Mouse (Mus musculus): ENCODE results near the gene Olfr639.
"Not testable (repeated sequence)": the region's sequence is repeated elsewhere in the genome, so short reads cannot be mapped to it uniquely, and the experiment has no call there.

The Olfr639 gene

DNA sequence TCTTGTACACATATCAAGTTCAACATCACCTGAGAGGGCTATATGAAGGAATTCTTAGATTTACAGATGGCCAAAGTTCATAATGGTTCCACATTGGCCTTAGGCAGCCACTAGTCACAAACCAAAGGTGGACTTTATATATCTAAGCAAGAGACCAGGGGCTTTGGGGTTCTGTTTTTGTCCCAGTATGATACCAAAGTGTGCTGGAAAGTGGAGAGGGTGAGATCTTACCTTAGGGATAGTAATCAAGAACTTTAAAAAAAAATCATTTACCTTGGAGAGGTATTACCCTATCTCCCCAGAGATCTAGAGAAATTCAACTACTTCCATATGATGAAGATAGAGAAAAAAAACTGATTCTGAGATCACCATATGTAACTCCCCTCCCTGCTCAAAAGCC lies at the start of gene Olfr639:
Gene Olfr639, minus strand, starts transcription at position 101 of the 400 bp plus-strand sequence.
- no peak for DNase-seq (ENCODE audit: inconsistent ontology term)

DNA sequence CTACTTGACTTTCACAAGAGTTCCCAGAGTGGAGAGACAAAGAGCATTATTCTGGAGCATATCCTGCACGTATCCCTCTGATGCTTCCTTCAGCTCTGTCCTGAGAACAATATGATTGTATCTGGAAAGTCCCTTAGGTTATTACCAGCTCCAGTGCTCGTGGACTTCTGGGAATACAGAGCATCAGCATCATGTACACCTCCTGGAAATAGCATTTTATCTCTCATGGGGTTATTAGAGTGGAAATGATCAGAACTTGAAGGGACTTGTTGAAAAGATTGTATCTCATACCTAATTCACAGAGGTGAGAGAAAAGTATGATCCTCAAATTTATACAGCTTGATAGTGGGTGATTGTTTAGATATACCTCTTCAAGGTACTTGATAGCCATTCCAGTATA lies 44.2 kb upstream of the Olfr639 start, which contains the start of gene 4930516K23Rik:
Gene 4930516K23Rik, minus strand, starts transcription at position 101 of the 400 bp plus-strand sequence.
- DNase-seq (ENCODE audit: inconsistent ontology term) = no peak

DNA sequence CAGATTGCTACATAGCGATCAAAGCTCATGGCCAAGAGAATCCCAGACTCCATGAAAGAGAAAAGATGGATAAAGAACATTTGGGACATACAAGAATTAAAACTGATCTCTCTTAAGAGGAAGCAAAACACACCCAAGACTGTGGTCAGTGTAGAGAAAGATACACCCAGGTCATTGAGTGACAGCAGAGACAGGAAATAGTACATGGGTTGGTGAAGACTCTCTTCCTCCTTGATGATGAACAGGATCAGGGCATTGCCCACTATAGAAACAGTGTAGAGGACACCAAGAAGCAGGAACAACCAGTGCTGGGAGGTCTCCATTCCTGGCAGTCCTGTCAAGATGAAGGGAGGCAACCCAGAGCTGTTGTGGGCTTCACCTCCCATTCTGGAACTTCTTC lies 42.1 kb upstream of the Olfr639 start:
- no peak for DNase-seq (ENCODE audit: inconsistent ontology term)

DNA sequence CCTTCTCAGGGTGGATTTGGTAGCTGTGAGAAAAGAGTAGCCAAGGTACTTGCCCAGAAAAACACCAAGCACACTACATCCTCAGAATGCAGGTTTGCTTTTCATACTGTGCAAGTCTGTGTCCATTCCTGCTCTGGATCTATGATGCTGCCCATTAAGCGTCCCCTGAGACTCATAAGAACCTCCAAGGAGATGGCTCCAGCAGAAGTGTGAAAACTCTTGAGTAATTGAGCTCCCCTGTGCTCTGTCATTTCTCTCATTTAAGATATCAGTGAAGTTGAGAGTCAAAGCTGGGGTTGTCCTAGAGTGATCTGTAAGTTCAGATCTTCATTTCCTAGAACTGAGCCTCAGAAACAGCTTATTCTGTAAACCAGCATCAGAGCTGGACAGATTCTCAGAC lies 35.5 kb upstream of the Olfr639 start, which contains the start of gene Olfr642:
Gene Olfr642, minus strand, starts transcription at position 101 of the 400 bp plus-strand sequence.
- no peak for DNase-seq (ENCODE audit: inconsistent ontology term)

DNA sequence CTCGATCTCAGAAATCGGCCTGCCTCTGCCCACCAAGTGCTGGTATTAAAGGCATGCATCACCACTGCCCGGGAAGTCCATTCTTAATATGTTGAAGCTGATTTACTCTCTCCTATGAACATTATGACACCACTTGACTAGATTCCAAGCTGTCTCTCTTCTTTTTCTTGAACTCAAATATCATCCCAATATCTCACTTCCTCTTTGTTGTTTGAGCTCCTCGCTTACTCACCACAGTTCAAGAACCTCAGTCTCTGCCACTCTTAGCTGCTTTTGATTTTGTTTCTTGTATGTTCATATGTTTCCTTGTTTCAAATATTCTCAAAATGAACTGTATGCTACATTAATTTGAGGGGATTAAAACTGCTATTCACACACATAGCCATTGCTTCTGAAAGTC lies 33.6 kb upstream of the Olfr639 start:
- no peak for DNase-seq (ENCODE audit: inconsistent ontology term)

DNA sequence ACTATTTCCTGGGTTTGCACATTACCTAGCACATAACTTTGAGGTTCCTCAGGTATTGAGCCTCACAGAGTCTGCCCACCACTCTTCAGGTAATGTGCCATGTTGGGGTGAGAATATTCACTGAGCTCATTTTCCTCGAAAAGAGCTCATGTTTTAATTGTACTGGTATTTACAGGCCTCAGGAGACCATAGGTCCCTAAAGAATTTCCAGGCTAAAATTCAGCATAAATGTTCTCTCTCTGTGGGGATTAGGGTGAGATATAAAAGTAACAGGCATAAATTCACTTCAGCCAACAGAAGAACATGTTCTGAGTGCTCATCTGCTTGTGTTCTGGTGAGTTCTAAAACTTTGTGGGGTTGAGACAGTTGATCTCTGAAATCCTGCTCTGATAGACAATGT lies 18.0 kb upstream of the Olfr639 start, which contains the start of gene Olfr641:
Gene Olfr641, plus strand, starts transcription at position 301 of the 400 bp plus-strand sequence.
- DNase-seq (ENCODE audit: inconsistent ontology term) = no peak

DNA sequence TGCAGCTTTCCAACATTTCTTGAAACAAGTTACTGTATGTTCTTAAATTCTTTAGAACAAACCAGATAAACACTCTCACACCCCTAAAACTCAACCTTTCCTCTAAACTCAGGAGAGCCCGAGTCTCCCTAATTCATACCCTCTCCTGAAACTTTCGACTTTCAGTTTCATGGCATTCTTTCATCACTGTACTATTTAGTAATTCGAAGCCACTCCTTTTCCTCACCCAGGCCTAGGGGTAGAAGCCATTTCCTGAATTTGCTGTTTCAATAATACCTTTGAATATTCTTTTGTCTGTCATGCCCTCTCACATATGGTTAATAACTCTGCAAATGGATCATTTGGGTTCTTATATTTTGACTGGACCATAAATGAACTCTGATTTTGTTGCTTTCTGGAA lies 9.9 kb upstream of the Olfr639 start:
- no peak for DNase-seq (ENCODE audit: inconsistent ontology term)

DNA sequence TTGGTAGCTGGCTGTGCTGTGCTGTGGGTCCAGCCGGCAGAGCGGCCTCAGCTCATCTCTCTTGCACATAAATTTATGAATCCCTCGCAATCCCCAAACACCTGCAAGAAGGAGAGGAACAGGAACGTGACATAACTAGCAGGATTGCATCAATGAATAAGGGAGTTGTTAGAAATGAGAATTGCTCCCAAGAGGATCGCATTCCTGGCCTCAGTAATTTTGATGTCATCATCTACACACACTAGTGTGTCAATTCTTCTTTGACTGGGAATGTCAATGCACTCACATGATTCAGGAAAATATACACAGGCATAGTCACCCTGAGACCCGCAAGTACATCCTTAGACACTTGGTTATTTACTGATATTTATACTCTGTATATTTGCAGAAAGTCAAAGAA lies 8.4 kb upstream of the Olfr639 start, which contains the start of gene Olfr640:
Gene Olfr640, minus strand, starts transcription at position 101 of the 400 bp plus-strand sequence.
- DNase-seq (ENCODE audit: inconsistent ontology term) = no peak

DNA sequence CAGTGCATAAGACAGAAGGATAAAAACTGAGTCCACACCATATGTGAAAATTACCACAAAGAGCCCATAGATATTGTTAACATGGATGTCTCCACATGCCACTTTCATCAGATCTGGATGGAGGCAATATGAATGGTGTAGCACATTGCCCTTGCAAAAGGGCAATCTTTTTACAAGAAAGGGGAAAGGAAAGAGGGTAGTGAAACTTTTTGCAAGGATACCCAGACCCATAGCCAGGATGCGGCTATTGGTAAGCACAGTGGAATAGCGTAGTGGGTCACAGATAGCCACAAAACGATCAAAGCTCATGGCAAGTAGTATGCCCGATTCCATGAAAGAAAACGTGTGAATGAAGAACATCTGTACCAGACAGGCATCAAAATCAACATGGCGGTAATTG lies 4.5 kb upstream of the Olfr639 start:
- no peak for DNase-seq (ENCODE audit: inconsistent ontology term)

DNA sequence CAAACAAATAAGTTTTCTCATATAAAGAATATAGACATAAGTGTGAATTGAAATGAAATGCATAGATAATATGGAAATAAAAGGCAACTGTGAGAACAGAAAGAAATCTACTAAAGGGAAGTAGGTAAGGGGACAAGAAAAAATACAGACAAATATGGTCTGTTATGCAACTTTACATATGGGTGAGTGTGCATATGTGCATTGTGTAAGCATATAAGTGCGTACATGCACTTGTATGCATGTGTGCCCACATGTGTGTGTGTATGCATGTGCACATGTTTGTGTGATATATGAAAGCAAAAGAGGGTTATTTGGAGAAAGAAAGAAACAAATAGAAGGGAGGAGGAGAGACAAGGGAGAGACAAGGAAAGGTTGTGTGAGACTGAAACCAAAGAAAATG lies 1.9 kb upstream of the Olfr639 start:
- DNase-seq (ENCODE audit: inconsistent ontology term) = no peak

DNA sequence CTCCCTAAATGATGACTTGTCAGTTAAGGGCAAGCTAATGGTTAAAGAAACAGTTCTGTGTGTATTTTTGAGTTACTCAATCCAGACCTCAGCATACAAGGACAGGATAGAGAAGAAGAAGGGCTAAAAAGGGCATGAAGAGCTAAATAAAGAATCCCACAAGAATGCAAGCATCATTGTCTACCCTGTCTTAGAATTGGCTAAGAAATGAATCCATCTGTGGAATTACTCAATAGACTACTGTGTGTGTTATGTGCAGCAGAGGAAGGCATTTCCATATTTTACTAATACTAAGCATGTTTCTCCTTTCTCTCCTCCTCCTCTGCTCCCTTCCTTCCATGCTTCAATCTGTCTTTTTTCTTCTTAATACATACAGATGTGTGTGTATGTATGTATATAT lies 18.0 kb downstream of the Olfr639 start:
- DNase-seq (ENCODE audit: inconsistent ontology term) = no peak

DNA sequence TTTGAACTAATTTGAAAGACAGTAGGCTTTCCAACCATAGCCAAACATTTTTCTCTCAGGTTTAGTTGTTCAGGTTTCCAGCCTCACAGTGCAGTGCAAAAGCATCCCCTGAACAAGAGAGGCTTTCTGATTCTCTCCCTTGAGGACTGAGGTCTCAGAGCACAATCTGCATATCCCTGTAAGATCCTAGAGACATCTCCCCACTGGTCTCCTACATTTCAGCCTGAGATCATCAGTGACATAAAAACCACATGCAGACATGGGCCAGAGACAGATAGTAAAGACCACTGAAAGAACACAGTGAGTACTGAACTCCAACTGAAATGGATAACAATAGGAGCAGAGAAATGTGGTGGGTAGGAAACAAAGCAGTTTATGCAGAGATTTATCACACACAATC lies 18.7 kb downstream of the Olfr639 start, which contains the start of gene Olfr638:
Gene Olfr638, plus strand, starts transcription at position 301 of the 400 bp plus-strand sequence.
- DNase-seq (ENCODE audit: inconsistent ontology term) = no peak

DNA sequence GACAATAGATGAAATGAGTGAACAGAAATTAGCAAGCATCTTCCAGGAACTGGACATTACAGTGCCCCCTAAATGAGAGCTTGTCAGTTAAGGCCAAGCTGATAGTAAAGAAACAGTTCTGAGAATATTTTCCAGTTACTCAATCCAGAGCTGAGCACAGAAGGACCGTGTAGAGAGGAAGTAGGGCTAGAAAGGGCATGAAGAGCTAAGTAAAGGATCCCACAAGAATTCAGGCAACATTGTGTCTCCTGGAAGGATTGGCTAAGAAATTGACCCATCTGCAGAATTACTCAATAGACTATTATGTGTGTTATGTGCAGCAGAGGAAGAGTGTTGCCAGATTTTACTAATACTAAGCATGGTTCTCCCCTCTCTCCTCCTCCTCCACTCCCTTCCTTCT lies 45.3 kb downstream of the Olfr639 start:
- no peak for DNase-seq (ENCODE audit: inconsistent ontology term)

DNA sequence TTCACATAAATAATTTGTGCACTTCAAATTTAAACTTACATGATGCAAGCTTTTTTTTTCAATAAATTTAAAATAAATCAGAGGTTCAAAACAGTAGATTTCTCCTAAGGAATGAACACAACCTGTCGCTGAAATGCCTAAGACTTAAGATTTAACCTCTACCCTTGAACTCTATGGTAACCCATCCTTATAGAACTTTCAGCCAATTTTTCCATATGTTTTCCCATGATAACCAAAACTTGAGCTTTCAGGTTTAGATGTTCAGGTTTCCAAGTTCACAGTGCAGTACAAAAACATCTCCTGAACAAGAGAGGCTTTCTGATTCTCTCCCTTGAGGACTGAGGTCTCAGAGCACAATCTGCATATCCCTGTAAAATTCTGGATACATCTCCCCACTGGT lies 46.3 kb downstream of the Olfr639 start, which contains the start of gene Olfr635:
Gene Olfr635, plus strand, starts transcription at position 301 of the 400 bp plus-strand sequence.
- DNase-seq (ENCODE audit: inconsistent ontology term) = no peak

DNA sequence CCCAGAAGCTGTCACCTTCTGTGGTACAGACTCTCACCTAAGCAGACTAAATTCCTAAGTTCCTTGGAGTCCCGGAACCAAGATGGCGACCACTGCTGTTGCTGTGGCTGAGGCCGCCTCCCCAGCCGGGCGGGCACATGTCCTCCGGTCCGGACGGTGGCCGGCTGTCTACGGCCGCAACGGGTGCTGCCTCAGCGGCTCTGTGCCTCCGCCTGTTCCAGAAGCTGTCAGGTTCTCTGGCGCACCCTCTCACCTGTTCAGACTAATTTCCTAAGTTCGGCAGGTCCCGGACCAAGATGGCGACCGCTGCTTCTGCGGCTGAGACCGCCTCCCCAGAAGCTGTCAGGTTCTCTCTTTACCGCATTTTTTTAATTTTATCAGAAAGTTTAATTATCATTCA lies 50.2 kb downstream of the Olfr639 start:
- DNase-seq (ENCODE audit: inconsistent ontology term) = not testable (repeated sequence)
